Comparison of ENCODE assay signal across 9 mouse cellular contexts in the genomic region with DNA sequence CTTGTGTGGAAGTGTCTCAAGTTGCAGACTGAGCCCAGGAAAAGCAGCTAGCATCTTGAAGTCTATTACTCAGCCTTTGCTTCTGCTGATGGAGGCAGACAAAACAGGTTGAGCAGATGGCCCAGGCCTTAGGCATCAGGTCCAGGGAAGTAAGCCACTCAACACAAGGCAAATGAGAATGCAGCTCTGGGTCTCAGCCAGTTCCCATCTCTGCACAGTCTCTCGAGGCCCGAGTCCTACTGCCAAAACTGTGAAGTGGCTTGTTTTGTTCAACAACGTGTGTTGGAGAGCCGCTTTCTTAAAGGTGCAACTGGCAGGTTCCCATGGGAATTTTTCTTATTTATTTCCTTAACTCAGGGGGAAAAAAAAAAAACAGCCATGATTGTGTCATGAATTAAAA.
DNase-seq lines count a peak whose midpoint lies in the region; ATAC-seq lines count a peak whose summit lies in the region.
"Had no signal": no experiment of that assay in that cellular context is flagged by ENCODE, and none has a peak within 500 bp of the region (broad histone marks: within the 10 kb centered on the region; RNA-seq: fewer than 3 reads in every experiment).

No protein-coding gene starts in this region.

- WGBS in heart, embryonic 10.5 days: 71% methylated on average over 4 of the region's 4 CpGs

- H3K36me3 ChIP-seq in heart, embryonic 10.5 days: no peaks in the 10 kb centered on the region
- H3K36me3 ChIP-seq: heart, embryonic 13.5 days had no signal

- H3K4me1 ChIP-seq in heart, embryonic 10.5 days: peaks cover 15% of the 10 kb centered on the region; the same call in 1 of the 2 replicates
- H3K4me1 ChIP-seq: heart, embryonic 13.5 days had no signal

- ATAC-seq in frontal cortex, adult (ENCODE audit: low TSS enrichment): peak; percentile 99

- H3K27ac ChIP-seq in heart, embryonic 10.5 days: no peak overlapping the region
- H3K27ac ChIP-seq: heart, embryonic 13.5 days had no signal

- no peak overlapping the region for H3K4me3 ChIP-seq in heart, embryonic 10.5 days
- H3K4me3 ChIP-seq: heart, embryonic 13.5 days had no signal

- H3K27me3 ChIP-seq in heart, embryonic 10.5 days (ENCODE audit: insufficient read depth, poor library complexity, severe bottlenecking): peaks cover 14% of the 10 kb centered on the region; the same call in 1 of the 2 replicates

- DNase-seq in heart, adult 18-20 months: peak; percentile 7 to 8
- no peak for DNase-seq in heart, embryonic 10.5 days (ENCODE audit: low spot score)
- peak; percentile 20 to 83 for DNase-seq in left cerebral cortex, adult 9 months (ENCODE audit: low spot score in 2 of 2)
- peak; percentile 70 for DNase-seq in right cerebral cortex, postnatal 25 days
- DNase-seq in ovary, postnatal 10 days (ENCODE audit: low spot score): no peak
- DNase-seq in spleen, postnatal 10 days (ENCODE audit: low spot score in 2 of 2): no peak
- DNase-seq in kidney, postnatal 14 days: no peak

- H3K9me3 ChIP-seq in heart, embryonic 10.5 days: no peaks in the 10 kb centered on the region
- H3K9me3 ChIP-seq: heart, embryonic 13.5 days had no signal

Comparison
In these comparisons a context has a peak if more than half of its experiments do, and no peak if none do; other contexts are left out.
1. DNase-seq: peak in heart, adult 18-20 months (2 of 2), left cerebral cortex, adult 9 months (2 of 2) and right cerebral cortex, postnatal 25 days (single experiment); none in heart, embryonic 10.5 days (single experiment), ovary, postnatal 10 days (single experiment), spleen, postnatal 10 days (0 of 2) and kidney, postnatal 14 days (single experiment).